Mouse (Mus musculus) spleen, postnatal 36 days (tissue): ENCODE measurements around the gene Hras.

Experiments used
- DNase-seq, 2 experiments: peaks; one replicate each; pipeline ENCODE4 v3.0.0; 2022; ENCODE audit warnings: low spot score in 2 of 2, mixed read lengths in 1 of 2

The Hras gene

DNA sequence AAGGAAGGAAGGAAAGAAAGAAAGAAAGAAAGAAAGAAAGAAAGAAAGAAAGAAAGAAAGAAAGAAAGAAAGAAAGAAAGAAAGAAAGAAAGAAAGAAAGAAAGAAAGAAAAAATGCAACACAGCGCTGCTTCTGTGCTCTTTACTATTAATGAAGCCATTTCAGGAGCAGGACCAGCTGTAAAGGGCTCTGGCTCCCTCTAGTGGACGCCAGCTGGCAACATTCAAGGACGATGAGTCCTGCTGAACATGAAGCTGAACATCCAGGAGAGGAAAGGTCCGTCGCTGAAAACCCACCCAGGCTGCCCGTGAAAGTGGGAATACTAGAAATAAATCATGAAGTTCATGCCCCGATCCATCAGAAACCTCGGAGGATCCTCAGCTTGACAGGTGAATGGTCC lies 17.6 kb downstream of the Hras start:
- DNase-seq = peak; percentile 81 to 83

DNA sequence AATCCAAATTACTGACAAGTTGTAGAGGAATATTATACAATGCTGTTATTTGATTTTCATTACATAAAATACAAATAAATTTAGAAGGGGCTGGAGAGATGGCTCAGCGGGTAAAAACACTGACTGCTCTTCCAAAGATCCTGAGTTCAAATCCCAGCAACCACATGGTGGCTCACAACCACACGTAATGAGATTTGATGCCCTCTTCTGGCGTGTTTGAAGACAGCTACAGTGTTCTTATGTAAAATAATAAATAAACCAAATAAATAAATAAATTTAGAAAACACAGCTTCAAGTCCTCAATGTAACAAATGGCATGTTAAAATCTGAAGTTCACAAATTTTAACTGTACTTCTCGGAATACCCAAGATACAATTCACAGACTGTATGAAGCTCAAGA lies 18.7 kb downstream of the Hras start:
- DNase-seq = no peak

DNA sequence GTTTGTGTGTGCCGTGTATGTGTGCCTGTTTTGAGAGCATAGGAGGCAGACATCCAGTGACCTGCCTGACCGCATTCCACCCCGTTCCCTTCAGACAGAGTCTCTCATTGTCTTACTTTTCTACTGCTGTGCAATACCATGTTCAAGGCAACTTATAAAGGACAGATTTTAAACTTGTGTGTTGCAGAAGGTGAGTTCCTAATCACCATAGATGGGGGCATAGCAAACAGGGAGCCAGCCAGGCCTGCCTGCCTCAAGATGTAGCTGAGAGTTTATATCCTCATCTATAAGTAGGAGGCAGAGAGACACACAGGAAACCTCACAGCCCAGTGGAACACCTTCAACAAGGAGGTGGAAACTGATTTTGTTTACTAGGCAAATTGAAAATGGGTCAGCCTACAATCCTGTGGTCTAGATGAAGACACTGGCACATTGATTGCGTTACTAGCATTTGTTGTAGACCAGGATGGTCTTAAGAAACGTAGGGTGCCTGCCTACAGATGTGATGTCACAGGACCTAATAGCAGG lies 20.4 kb downstream of the Hras start:
- no peak for DNase-seq

DNA sequence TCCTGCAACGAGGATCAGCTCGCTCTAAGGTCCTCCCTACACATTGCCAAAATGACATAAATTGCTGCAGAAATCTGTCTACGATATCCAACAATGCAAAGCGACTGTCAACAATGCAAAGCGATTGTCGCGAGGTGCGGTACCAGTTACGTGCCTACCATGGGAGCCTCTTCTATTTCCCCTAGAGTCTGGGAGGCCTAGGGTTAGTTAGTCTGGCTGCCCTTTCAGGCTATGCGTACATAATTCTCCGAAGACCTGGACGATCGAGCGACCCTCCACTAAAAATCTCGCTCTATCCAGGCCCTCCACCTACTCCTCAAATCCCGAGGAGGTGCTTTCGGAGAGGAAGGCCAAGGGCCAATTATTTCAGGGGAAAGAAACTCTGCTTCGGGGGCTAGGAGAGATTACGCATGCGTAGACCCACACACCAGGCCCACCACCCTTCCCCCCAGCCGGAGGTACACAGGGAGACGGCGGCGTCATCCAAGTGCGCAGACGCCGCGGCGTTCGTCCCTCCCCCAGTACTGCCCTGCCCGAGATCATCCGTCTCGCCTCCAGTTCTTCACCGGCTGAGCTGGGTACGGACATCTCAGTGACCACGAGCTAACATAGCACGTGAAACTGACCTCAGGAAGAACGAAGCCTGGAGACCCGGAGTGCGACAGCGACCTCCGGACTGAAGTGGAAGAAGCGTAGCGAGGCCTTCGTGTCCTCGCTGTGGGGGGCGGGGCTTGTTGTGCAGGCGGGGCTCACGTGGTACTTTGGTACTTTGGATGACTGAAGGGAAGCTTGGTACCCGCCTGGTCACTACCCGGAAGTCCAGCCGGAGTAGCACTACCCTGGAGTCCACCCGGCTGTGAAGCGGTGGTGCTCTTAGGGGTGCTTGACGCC lies 21.4 kb downstream of the Hras start, which contains the start of gene Rnh1:
Gene Rnh1 (minus strand): TSS at position 742 of the 891 bp plus-strand sequence.
- peak; percentile 85 to 89 for DNase-seq

DNA sequence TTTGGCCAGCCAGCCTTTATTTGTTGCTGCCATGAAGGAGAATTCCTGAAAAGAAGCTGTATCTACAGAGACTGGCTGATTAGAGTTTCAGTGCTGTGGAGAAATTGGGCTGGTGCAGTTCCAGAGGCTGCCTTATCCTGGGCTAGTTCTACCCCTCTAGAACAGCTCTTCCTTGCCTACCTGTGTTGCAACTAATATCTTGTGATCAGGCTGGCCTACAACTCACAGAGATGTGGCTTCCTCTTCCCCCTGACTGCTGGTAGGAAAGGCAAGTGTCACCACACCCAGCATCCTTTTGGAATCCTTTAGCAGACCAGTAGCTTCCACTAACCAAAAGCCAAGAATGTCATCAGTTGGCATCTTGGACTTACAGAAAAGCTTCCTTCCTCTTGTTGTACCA lies 23.9 kb downstream of the Hras start:
- DNase-seq = no peak

DNA sequence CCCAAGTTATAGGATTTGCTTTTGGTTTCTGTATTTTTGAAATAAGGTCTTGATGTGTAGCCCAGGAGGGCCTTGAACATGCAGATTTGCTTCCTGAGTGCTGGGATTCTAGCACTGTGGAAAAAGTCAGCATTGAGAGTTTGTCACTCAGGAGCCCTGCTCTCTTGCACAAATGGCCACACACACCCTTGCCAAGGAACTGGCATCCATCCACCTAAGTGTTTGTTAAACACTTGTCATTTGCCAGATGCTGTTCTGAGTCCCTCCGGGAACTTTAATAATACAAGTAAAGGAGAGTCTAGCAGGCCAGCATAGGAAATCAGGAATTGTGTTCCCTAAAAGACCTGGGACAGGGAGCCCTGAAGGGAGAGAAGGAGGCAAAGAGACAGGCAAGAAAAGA lies 24.5 kb downstream of the Hras start:
- no peak for DNase-seq

DNA sequence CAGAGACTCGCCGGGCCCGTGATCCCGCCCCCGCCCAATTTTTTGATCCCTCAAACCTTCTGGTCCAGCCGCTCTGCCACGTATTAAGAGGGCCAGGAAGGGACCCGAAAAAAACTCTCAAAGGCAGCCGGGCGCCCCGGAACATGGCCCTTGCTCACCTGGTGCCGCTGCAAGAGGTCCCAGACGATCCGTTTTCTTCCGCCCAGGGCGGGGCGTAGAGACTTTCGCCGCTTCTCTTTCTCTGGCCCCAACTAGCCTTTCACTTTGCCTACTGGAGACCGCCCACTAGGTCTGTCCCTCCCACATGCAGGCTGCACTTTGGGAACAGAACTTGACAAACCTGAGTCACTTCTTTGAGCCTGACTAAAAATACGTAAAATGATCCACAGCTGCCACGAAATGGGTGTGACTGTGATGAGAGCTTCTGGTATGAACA lies 25.3 kb downstream of the Hras start:
- DNase-seq = peak; percentile 84 to 86

DNA sequence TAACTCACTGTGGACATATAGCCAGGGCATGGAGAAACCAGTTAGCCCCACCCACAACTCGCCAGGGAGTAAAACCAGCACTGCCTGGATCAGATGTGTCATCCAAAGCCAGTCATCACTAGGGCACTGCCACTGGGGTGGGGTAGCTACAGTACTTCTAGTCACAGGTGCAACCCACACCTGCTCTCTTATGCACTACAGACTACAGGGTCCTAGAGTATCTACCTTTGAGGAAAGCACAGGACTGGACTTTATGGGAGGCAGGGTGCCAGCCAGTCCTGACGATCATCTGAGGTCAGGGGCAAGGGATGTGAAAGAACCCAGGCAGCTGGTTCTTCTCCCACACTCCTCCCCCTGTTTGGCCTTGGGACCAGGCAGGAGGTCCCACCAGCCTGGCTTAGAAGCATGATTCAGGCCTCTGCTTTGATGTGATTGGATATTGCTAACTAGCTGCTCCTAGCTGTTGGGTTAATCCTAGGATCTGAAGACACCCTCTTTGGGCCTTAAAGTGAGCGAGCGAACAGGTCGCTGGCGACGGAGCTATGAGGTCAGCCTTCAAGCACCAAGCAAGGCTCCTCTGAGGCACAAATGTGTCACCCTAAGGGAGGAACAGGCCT lies 25.8 kb downstream of the Hras start:
- peak in 1 of 2 experiments; percentile 40 for DNase-seq

DNA sequence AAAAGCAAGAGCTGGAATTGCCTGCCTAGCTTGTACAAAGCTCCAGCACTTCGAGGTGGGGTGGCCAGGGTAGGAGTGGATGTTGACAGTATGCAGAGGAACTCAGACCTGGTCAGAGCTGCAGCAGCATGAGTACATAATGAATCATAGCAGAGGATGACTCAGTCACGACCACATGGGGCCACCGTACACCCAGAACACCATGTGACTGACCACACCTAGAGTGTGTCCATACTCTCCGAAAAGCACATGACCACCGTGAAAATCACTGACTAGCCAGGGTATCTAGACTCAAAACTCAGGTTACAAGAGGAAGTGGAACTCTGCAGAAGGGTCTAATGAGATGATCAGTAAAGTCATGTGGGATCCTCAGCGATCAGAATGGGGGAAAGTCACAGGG lies 29.0 kb downstream of the Hras start:
- DNase-seq = no peak

DNA sequence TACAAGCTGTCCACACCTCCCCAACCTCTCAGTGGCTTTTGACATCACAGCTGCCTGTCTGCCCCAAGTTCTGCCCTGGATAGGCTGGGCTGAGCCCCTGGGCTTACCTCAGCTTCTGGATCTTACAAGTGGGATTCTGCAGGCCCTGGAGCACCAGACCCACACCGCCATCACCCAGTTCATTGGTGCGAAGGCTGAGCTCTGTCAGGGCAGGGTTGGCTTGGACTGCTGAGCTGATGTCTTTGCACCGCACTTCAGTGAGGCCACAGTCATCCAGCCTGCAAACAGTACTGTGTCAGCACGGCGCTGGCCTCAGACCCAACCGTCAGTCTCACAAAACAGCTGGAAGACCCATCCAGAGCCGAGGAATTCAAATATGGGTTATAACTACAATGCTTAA lies 29.4 kb downstream of the Hras start:
- DNase-seq = no peak

DNA sequence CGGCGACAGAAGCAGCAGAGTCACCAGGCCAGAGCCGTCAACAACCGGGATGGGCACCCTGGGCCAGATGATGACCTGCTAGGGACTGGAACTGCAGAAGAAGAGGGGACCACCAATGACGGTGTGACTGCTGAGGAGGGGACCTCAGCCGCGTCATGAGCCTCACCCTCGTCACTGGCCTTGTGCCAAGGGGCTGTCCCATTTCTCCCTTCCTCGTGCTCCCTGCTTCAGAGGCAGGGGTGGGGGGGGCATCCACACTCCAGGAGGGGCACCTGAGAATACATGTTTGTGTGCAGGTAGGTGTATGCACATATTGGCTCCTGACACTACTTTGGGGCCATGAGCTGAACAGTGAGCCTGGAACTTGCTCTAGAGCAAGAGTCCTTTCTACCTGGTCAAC lies 38.4 kb downstream of the Hras start:
- DNase-seq = no peak

DNA sequence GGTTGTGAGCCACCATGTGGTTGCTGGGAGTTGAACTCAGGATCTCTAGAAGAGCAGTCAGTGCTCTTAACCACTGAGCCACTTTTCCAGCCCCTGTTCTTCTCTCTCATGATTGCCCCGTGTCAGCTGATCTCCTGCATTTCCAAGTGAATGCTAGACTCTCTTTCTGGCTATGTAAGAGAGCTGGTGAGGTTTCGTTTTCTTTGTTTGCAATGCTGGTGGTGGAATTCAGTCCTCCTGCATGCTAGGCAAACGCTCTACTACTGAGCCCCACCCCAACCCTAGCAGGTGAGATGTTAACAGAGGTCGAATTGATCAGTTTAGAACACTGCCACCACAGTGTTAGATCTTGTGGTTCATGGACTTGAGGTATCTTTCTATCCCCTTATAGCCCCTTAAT lies 45.2 kb downstream of the Hras start:
- DNase-seq = no peak

DNA sequence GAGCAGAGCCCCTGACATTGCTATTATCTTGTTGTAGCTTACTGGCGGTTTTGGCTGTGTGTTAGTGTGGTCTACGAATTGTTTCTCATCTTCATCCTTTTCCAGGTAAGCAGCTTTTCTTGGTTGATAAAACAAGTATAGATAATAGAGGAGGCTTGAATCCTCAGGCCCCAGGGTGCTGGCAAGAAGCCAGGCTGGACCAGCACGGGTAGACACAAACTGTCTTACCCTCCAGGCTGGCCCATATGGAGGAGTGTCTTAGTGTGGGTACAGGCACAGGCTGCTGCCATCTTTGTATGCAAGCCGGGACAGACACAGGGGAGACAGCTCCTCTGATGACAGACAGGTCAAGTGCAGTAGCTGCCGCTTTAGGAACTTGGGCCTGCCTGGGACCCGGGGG lies 46.8 kb downstream of the Hras start:
- DNase-seq = no peak

DNA sequence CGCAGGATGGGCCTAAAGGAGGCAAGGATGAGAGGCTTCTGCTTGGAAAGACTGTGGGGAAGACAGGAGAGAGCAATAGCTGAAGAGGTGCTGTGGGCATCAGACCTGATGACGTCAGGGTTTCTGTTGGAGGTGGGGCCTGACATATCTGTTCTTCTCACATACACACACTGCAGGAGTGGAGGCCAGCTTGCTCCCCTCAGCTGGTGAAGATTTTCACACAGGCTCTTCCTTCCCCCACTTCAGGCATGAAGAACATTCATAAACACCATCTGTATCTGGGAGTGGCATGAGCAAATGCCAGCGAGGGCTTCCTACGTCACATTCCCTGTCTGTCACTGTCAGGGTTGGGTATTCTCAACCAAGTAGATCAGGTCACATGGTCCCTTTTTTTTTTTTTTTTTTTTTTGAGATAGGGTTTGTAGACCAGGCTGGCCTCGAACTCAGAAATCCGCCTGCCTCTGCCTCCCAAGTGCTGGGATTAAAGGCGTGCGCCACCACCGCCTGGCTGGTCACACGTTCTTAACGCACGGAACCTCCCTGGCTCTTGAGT lies 47.7 kb downstream of the Hras start:
- DNase-seq = no peak

DNA sequence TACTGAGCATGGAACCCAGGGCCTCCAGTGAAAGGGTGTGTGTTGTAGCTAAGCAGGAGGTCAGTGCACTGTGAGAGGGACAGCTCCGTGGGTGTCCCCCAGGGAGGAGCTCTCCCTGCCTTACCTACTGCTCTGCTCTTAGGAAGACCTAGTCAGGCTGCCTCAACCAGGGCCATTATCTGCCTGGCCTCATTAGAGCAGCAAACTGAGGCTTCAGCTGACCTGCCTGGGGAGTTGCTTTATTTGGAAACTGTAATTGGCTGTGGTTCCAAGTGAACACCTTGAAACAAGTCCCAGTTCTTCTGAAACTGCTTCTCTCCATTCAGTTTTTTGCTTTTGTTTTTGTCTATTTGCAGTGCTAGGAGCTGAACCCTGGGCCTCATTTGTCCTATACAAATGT lies 48.4 kb downstream of the Hras start:
- DNase-seq = no peak

DNA sequence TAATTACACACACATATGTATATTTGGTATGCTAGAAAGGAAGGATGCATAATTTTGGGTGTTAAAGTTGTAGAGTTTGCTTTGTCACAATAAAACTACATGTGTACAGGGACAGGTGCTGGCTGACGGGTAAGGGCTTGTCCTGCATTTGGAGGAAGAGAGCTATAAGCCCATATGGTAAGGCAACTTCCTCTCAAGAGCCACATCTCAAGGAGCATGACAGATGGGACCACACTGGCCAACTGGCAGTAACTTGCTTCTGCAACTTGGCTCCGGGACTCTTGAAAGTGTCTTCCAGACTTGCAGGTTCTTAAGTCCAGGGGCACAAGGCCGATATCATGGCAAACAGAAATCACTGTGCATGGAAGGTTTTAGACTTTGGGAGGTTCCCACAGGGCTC lies 49.2 kb downstream of the Hras start:
- DNase-seq = no peak

DNA sequence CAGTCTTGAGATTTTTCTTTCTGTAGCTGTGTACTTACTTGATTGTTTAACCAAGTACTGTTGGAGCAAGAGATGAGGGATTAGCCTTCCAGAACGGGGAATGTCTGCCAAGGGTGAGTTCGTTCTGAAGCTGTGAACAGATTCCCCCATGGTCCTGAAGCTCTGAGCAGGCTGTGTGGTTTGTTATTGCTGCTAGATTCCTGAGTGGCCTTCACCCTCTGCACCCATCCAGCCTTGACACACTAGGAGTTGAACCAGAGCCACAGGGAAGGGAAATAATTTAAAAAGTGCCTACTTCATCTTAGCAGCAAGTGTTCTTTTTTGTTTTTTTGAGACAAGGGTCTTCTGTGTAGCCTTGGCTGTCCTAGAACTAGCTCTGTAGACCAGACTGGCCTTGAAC lies 49.9 kb downstream of the Hras start:
- no peak for DNase-seq

DNA sequence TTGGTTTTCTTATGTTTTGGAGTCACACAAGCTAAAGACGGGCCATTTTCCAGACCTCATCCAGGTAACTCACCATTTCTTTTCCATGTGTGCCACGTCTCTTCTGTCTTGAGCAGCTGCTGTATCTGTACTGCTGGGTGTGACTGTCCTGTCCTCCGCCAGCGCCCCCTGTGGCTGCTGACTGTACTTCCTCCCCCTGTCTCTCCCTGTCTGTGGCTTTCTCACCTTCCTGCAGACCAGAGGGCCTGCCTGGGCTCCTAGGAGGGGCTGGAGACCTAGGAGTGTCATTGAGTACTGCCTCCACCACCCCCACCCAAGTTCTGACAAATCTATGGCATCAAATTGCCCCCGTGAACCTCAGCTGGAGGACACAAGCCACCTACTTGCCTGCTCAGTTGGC lies 50.7 kb downstream of the Hras start:
- peak; percentile 30 to 44 for DNase-seq

DNA sequence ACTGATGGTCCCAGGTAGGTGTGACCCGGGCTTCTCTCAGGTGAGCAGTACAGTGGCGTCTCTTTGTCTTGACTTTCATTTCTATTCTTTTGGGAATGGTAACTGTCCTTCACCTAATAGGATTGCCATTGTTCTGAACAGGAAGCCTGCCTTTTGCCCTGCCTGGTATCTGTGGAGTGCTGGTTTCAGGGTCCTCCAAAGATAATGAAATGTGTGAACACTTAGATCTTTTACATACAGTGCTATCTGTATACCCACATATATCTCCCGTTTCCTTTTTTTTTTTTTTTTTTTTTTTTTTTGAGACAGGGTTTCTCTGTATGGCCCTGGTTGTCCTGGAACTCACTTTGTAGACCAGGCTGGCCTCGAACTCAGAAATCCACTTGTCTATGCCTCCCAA lies 52.5 kb downstream of the Hras start:
- no peak for DNase-seq
